Mouse (Mus musculus): Measurements from ENCODE around the gene Ptpn13. TPM values are rescaled to one million over a fixed set of nuclear protein-coding genes. Genes with fewer than 3 reads are reported as not detected.

Ptpn13 gene
- total and polyA plus RNA-seq, 3 experiments, result 15.1 to 43.6 (median 15.5) TPM

DNA sequence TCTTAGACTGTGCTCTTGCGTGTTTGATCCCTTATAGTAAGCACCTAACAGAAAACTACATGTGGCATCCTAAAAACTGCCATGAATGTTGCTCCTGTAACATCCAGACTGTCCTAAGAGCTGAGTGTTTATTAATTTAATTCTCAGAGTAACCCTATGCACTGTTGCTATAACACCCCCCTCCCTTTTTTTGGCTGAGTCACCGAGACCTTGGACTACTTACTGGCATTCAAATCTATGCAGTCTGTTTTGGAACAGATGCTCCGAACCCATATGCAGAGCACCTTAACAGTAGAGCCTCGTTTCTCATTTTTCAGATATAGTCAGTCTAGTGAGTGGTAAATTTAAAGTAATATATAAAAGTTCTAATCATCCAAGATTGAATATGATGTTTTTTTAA lies 90.9 kb downstream of the Ptpn13 start:
- TF ChIP-seq TCF12 (IDR thresholded peaks at IDR 0.05; ENCODE audit: low read depth, low read length), result no peak
- TF ChIP-seq CTCF (IDR thresholded peaks at IDR 0.05 in 2 of 3, conservative IDR thresholded peaks at IDR 0.05 in 1 of 3; ENCODE audit: control insufficient read depth in 1 of 3, insufficient read depth in 1 of 3, low read depth in 2 of 3, low read length in 3 of 3, poor library complexity in 1 of 3, severe bottlenecking in 1 of 3), result no peak
- TF ChIP-seq UBTF (IDR thresholded peaks at IDR 0.05; ENCODE audit: borderline replicate concordance, insufficient read depth, low read depth, low read length), result no peak
- TF ChIP-seq MXI1 (IDR thresholded peaks at IDR 0.05; ENCODE audit: low read depth, low read length), result no peak
- no peak for TF ChIP-seq POLR2AphosphoS5 (IDR thresholded peaks at IDR 0.05; ENCODE audit: borderline replicate concordance, low read depth, low read length)
- no peak for TF ChIP-seq ZC3H11A (IDR thresholded peaks at IDR 0.05; ENCODE audit: low read depth, low read length)
- TF ChIP-seq NRF1 (IDR thresholded peaks at IDR 0.05; ENCODE audit: insufficient read depth, low read depth, low read length, poor library complexity, severe bottlenecking), result no peak
- no peak for TF ChIP-seq CHD2 (IDR thresholded peaks at IDR 0.05; ENCODE audit: low read length)
- TF ChIP-seq ZKSCAN1 (IDR thresholded peaks at IDR 0.05; ENCODE audit: low read depth, low read length), result no peak
- no peak for TF ChIP-seq MEF2A (IDR thresholded peaks at IDR 0.05; ENCODE audit: extremely low read depth, insufficient replicate concordance, low read depth, low read length, poor library complexity, severe bottlenecking)
- no peak for TF ChIP-seq MAX (IDR thresholded peaks at IDR 0.05; ENCODE audit: low read length)
- TF ChIP-seq SMC3 (IDR thresholded peaks at IDR 0.05; ENCODE audit: low read depth, low read length), result no peak
- no peak for TF ChIP-seq E2F4 (IDR thresholded peaks at IDR 0.05; ENCODE audit: borderline replicate concordance, low read depth, low read length)
- DNase-seq (ENCODE audit: low read depth, low spot score), result no peak

DNA sequence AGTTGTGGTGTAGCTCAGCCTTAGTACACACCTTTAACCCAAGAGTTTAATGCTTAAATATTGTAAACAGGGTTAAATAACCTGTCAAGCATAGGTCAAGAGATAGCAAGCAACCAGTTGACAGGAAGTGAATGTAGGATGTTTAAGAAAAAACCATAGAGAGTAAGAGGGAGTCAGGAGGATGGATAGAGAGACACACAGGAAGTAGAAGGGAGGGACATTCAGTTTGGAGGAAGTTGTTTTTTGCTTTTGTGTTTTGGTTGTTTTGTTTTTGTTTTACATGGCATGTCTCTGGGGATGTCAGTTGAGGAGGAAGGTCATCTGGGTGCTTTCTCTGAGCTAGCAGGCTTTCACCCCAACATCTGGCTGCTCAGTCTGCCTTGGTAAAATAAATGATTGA lies 91.6 kb downstream of the Ptpn13 start:
- H3K9me3 ChIP-seq (replicated peaks; ENCODE audit: insufficient read depth, low read length), result no peaks in the 10 kb centered on the region
- no peak for TF ChIP-seq MAZ (IDR thresholded peaks at IDR 0.05; ENCODE audit: low read depth, low read length)
- peak; percentile 47; the same call in 1 of the 2 replicates for TF ChIP-seq HCFC1 (IDR thresholded peaks at IDR 0.05; ENCODE audit: low read depth, low read length)
- peak; percentile 22 for DNase-seq (ENCODE audit: low read depth, low spot score)

More for the DNA sequence above, 90.9 kb downstream of the Ptpn13 start:
- no peaks in the 10 kb centered on the region for H3K9me3 ChIP-seq (replicated peaks; ENCODE audit: insufficient read depth, low read length)
- peaks cover 0 to 23% of the 10 kb centered on the region in 2 experiments for H3K36me3 ChIP-seq (ENCODE audit: control insufficient read depth in 1 of 2, insufficient read depth in 2 of 2, low read length in 2 of 2)
- H3K27me3 ChIP-seq (ENCODE audit: control insufficient read depth in 1 of 2, insufficient read depth in 2 of 2, low read length in 2 of 2), result no peaks in the 10 kb centered on the region
- peaks cover 21 to 23% of the 10 kb centered on the region in 2 experiments for H3K4me1 ChIP-seq (ENCODE audit: control insufficient read depth in 1 of 2, insufficient read depth in 2 of 2, low read length in 2 of 2)
- 0 out of 2 replicates have a peak, but pooled peaks cover 1% of the 10 kb centered on the region for H3K79me2 ChIP-seq (ENCODE audit: control insufficient read depth, insufficient read depth, low read length, poor library complexity)
- no peak overlapping the region for H3K27ac ChIP-seq (ENCODE audit: control insufficient read depth, low read depth, low read length)
- no peak overlapping the region for H3K4me3 ChIP-seq (ENCODE audit: control insufficient read depth in 1 of 2, insufficient read depth in 1 of 2, low read depth in 2 of 2, low read length in 2 of 2)
- no peak overlapping the region for H3K9ac ChIP-seq (ENCODE audit: control insufficient read depth, low read depth, low read length, poor library complexity, severe bottlenecking)

More for the DNA sequence above, 91.6 kb downstream of the Ptpn13 start:
- no peak overlapping the region for H3K4me3 ChIP-seq (ENCODE audit: control insufficient read depth in 1 of 2, insufficient read depth in 1 of 2, low read depth in 2 of 2, low read length in 2 of 2)
- peaks cover 21 to 23% of the 10 kb centered on the region in 2 experiments for H3K4me1 ChIP-seq (ENCODE audit: control insufficient read depth in 1 of 2, insufficient read depth in 2 of 2, low read length in 2 of 2)
- H3K79me2 ChIP-seq (ENCODE audit: control insufficient read depth, insufficient read depth, low read length, poor library complexity), result 0 out of 2 replicates have a peak, but pooled peaks cover 1% of the 10 kb centered on the region
- H3K36me3 ChIP-seq (ENCODE audit: control insufficient read depth in 1 of 2, insufficient read depth in 2 of 2, low read length in 2 of 2), result peaks cover 0 to 23% of the 10 kb centered on the region in 2 experiments
- no peak overlapping the region for H3K27ac ChIP-seq (ENCODE audit: control insufficient read depth, low read depth, low read length)
- no peak overlapping the region for H3K9ac ChIP-seq (ENCODE audit: control insufficient read depth, low read depth, low read length, poor library complexity, severe bottlenecking)
- no peaks in the 10 kb centered on the region for H3K27me3 ChIP-seq (ENCODE audit: control insufficient read depth in 1 of 2, insufficient read depth in 2 of 2, low read length in 2 of 2)

Data from MEL (cell line).